Mouse (Mus musculus): Measurements from ENCODE around the gene 2310061I04Rik.
A peak's percentile ranks its signal among the peaks of the same experiment; 100 is the strongest.

2310061I04Rik gene

DNA sequence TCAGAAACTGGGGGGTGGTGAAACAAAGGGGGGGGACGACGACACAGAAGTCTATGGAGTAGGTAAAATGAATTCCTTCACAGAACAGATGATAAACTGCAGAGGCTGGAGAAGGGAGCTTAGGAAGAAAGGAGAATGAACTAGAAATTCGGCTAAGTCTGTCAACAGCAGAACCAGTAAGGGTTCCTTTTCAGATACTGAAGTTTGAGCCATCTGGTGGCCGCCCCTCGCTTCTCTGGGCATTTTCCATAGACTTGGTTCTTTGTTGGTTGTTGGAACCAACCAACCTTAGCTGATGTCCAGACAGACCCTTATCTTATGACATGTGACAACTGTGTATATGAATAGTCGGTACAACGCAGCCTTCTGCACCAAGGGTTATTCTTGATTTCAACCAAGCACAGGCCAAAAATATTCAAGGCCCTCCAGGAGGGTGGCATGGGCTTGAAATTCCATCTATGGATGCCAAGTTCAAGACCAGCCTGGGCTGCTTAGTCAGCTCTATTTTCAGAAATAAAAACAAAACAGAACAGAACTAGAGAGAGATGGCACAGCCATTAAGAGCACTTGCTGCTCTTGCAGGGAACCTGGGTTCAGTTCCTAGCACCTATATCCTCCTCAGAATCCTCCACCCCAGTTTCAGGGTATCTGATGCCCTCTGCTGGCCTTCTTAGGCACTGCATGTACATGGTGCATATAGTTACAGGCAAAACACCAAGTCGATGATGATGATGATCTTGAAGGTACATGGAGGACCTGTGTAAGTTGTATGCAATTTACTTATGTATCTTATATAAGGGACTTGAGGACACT lies 26.1 kb downstream of the 2310061I04Rik start:
- DNase-seq (ENCODE audit: low read depth in 1 of 2, low spot score in 2 of 2): peak in 1 of 2 experiments; percentile 51

DNA sequence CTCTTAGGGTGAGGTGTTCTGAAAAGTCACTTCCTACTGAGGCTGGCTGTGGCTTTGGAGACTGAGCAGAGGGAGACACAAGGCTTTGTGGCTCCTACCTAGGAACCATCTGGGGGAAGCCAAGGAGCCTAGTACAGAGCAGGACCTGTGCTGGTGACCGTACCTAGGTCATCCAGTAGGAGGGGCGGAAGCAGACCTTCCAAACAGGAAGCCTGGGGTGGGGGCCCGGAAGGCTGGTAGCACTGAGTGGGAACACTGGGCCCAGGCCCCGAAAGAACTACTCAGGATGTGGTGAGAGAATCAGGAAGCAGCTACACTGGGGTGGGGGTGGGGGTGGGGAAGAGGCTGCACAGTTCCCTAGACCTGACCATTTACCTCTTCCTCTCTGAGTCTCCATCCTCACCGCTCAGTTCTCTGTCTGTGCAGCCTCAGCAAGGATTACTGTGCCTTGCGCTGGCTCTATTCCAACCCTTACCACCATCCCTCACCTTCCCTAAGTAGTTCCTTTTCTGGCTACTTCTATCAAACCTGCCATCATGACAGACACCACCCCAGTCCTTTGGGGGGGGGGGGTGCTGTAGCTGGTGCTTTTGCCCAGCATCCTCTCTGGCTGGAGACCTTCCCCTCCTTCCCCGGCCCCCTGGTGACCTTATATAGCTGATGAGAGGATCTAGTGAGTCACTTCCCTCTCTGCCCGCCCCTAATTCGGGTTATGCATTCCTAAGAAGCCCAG lies 26.9 kb downstream of the 2310061I04Rik start:
- DNase-seq (ENCODE audit: low read depth in 1 of 2, low spot score in 2 of 2): peak; percentile 68 to 73

- DNase-seq (ENCODE audit: low read depth in 1 of 2, low spot score in 2 of 2): no peak
Measured at GRCm38 (mm10) chr17:35869346-35870067, 27.7 kb downstream of the 2310061I04Rik start.

GRCm38 (mm10) chr17:35868961-35869345 lies 28.3 kb downstream of the 2310061I04Rik start:
- DNase-seq (ENCODE audit: low read depth in 1 of 2, low spot score in 2 of 2): no peak

DNA sequence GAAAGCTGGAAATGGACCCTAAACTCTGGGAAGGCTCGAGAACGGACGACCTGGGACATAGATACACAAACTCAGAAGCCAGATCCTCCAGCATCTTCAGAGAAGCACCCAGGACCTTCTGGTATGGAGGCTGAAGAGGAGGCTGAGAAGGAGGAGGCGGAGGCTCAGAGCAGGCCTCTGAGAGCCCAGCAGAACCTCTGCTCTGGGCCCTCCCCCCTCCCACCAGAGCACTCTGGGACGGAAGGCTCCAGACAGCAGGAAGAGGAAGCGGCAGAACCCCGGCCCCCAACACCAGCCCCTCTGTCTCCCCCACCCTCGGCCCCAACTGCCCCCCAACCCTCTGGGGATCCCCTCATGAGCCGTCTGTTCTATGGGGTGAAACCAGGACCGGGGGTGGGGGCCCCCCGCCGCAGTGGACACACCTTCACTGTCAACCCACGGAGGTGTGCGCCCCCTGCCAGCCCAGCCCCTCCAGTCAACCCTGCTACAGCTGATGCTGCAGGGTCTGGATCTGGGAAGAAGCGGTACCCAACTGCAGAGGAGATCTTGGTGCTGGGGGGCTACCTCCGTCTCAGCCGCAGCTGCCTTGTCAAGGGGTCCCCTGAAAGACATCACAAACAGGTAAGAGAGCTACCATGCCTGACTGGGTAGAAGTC lies 28.9 kb downstream of the 2310061I04Rik start:
- no peak for DNase-seq (ENCODE audit: low read depth in 1 of 2, low spot score in 2 of 2)

GRCm38 (mm10) chr17:35866911-35867890 lies 30.0 kb downstream of the 2310061I04Rik start:
- DNase-seq (ENCODE audit: low read depth in 1 of 2, low spot score in 2 of 2): peak in 1 of 2 experiments; percentile 29

GRCm38 (mm10) chr17:35866281-35866831 lies 30.9 kb downstream of the 2310061I04Rik start:
- no peak for DNase-seq (ENCODE audit: low read depth in 1 of 2, low spot score in 2 of 2)

DNA sequence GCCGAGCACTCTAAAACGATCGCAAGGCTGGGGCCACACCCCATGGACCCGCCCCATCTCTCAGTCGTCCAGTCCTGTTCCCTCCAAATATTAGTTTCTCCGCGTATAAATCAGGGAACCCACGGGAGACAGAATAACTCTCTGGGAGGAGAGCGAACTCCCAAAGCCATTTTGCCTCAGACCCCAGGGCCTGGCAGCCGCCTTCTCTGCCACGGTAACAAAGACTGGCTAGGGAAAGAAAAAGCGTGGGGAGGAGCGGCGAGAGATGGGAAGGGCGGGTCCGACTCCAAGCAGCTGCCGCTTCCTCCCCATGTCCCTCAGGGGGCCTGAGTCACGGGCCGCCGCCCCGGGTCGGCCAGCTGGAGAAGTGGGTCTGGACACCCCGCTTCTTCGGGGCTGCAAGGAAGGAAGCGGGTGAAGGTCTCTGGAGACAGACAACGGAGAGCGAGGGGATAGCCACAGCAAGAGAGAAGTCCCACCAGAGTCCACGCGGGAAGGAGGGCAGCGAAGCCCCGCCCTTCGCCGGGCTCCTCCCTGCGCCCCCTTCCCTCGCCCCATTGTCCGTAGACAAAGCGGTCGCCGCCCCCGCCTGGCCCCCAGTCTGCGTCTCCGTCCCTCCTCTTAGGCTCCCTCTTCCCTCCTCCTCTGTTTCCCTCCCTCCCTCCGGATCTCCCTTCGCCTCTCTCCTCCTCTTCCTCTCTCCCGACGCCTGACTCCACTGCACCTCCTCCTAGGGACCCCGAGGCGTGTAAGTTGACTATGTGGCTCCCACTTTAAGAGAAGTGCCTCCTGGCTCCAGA lies 31.6 kb downstream of the 2310061I04Rik start, which contains the start of gene Ppp1r18:
Gene Ppp1r18 (plus strand): TSS at position 113 of the 800 bp plus-strand sequence.
- no peak for DNase-seq (ENCODE audit: low read depth in 1 of 2, low spot score in 2 of 2)

DNA sequence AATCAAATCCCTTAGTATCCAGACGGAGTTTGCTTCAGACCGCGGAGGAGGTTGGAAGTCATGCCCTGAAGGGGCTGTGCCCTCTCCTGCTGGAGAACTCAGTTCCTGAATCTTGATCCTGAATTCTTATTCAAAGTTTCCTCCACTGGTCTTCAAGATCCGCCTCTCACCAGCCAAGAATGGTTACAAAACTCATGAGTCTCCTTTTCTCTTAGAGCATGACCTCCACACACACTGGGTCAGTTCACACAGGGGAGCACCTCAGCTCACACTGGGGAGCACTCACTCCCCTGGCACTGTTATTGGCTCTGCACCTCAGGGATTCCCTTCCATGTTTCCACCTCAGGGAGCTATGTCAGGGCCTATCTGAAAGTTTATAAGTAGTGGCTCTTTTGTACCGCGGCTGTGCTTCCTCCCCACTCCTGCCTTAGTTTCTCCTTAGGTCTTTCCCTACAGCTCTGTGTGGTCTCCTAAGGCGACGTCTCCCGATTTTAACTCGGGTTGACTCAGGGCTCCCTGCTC lies 32.3 kb downstream of the 2310061I04Rik start:
- no peak for DNase-seq (ENCODE audit: low read depth in 1 of 2, low spot score in 2 of 2)

DNA sequence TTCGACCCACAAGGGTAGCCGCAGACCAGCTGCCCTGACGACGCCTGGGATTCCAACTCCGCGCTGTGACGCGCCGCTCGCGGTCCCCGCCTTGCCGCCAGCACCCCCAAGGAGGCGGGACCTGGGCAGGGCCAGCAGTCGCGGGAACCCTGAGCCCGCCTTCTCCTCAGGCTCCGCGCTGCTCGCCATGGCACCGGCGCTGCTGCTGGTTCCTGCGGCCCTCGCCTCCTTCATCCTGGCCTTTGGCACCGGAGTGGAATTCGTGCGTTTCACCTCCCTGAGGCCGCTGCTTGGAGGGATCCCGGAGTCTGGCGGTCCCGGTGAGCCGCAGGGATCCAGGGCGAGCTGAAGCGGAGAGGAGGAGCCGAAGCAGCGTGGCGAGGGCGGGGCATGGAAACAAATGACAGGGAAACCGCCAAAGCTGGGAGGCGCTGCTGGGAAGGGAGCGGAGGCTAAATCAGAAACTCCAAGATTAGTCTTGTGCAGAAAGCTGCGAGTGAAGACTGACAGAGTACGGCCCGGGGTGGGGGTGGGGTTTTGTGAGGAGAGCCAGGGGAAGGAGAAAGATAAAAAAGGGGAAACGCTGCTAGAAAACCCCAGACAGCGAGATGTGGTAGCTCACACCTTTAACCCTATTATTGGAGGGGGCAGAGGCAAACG lies 35.9 kb downstream of the 2310061I04Rik start, which contains the start of gene Nrm:
Gene Nrm (plus strand): TSS at position 121 of the 660 bp plus-strand sequence.
- DNase-seq (ENCODE audit: low read depth in 1 of 2, low spot score in 2 of 2): peak; percentile 65 to 83

GRCm38 (mm10) chr17:35860831-35861197 lies 36.4 kb downstream of the 2310061I04Rik start:
- no peak for DNase-seq (ENCODE audit: low read depth in 1 of 2, low spot score in 2 of 2)

- DNase-seq (ENCODE audit: low read depth in 1 of 2, low spot score in 2 of 2): no peak
Measured at GRCm38 (mm10) chr17:35859835-35860234, 37.4 kb downstream of the 2310061I04Rik start.

DNA sequence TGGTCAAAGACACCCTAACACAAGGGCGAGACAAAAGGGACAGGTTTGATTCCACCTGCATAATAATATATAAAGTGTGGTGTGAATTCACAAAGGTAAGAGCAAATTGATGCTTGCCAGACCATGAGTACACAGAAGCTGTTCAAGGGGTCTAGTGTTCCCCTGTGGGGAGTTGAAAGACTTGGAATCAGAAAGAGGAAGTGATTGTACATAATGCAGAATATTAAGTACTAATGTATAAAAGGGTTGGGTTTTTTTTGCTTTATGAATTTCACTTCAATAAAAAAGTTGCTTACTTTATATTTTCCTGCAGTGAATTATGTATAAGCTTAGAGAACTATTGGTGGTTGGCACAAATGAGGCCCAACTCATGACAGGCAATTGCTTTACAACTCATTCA lies 37.9 kb downstream of the 2310061I04Rik start:
- no peak for DNase-seq (ENCODE audit: low read depth in 1 of 2, low spot score in 2 of 2)

DNA sequence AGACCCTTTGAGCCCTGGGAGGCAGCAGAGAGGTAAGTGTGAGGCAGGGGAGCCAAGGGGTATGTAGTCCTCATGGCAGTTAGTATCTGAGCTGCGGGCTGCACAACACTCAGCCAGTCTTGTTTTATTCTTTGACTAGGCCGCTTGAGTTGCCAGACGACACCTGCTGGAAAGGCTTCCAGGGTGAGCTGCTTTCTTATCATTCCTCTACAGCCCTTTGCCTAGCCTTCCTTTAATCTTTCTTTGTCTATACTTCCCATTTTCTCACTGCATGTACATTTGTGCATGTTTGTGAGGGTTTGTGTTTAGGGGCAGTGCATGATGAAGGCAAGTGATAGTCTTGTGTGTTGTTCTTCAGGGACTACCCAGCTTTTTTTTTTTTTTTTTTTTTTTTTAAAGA lies 46.3 kb downstream of the 2310061I04Rik start:
- DNase-seq (ENCODE audit: low read depth in 1 of 2, low spot score in 2 of 2): no peak

DNA sequence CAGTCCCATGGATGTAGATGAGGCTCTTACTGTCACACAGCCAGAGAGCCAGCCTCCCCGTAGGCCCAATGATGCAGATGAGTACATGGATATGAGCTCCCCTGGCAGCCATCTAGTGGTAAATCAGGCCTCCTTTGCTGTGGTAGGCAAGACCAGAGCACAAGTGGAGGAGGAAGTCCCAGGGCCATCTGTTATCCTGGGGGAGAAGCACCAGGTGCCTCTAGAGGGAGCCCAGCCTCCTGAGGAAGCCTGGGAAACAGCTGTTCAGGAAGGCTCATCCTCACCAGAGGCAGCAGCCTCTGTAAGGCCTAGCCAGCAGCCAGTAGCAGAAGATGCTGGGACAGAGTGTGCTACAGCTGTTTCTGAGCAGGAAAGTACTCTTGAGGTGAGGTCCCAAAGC lies 49.1 kb downstream of the 2310061I04Rik start:
- no peak for DNase-seq (ENCODE audit: low read depth in 1 of 2, low spot score in 2 of 2)

DNA sequence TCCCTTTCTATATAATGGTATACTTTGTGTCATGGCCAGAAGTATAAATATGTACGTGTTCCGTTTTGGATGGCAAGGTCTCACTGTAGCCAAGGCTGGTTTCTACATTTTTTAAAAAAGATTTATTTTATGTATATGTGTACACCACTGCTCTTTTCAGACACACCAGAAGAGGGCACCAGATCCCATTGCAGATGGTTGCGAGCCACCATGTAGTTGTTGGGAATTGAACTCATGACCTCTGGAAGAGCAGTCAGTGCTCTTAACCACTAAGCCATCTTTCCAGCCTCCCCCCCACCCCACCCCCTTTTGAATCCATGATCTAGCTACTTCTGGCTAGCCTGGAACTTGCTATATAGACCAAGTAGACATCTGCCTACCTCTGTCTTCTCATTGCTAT lies 53.7 kb downstream of the 2310061I04Rik start:
- DNase-seq (ENCODE audit: low read depth in 1 of 2, low spot score in 2 of 2): no peak
